Mouse (Mus musculus) E14TG2a.4 (cell line): ENCODE data around the gene Plau.

Source experiments
- CTCF ChIP-seq: conservative IDR thresholded peaks from 2 replicates; pipeline ENCODE4 v1.5.1; 2014; ENCODE audit warnings: low read length
- NANOG ChIP-seq: IDR thresholded peaks from 2 replicates; pipeline ENCODE4 v1.6.1; 2014; ENCODE audit warnings: borderline replicate concordance, low read length, mixed read lengths

- no peak for TF ChIP-seq CTCF
- no peak for TF ChIP-seq NANOG
Observed at GRCm38 (mm10) chr14:20861152-20861551, 24.7 kb downstream of the Plau start.
